Mouse (Mus musculus): ENCODE results near the gene Plscr5. TPM values are rescaled to one million over a fixed set of nuclear protein-coding genes. Genes with fewer than 3 reads are reported as not detected.
A peak's percentile ranks its signal among the peaks of the same experiment; 100 is the strongest.

Plscr5 gene
- polyA plus RNA-seq, 1 experiment from 2014 or later, result not detected

- Histone ChIP-seq H3K27me3 (no peaks in the 10 kb centered on the region), H3K4me1 (replicated peaks) (no peaks in the 10 kb centered on the region), H3K27ac (no peak overlapping the region), H3K9me3 (replicated peaks) (no peaks in the 10 kb centered on the region), H3K4me3 (no peak overlapping the region), H3K36me3 (no peaks in the 10 kb centered on the region), H3K4me2 (peak overlapping the region; percentile 32; the same call in 1 of the 2 replicates), H3K9ac (no peak overlapping the region)
- ATAC-seq (replicated peaks; ENCODE audit: insufficient number of reproducible peaks, insufficient read depth, low FRiP score, low read depth), result no peak
- WGBS, result 66% methylated on average over 8 of the region's 8 CpGs
Observed at GRCm38 (mm10) chr9:92207757-92208156, 15.0 kb downstream of the Plscr5 start.

- Histone ChIP-seq H3K9ac (no peak overlapping the region), H3K4me3 (no peak overlapping the region), H3K9me3 (replicated peaks) (no peaks in the 10 kb centered on the region), H3K4me2 (no peak overlapping the region), H3K27me3 (no peaks in the 10 kb centered on the region), H3K27ac (no peak overlapping the region), H3K36me3 (no peaks in the 10 kb centered on the region), H3K4me1 (replicated peaks) (no peaks in the 10 kb centered on the region)
- no peak for ATAC-seq (replicated peaks; ENCODE audit: insufficient number of reproducible peaks, insufficient read depth, low FRiP score, low read depth)
- 73% methylated on average over 3 of the region's 3 CpGs for WGBS
Observed at GRCm38 (mm10) chr9:92209850-92210249, 17.1 kb downstream of the Plscr5 start.

GRCm38 (mm10) chr9:92210386-92210967, 17.7 kb downstream of the Plscr5 start:
- no peaks in the 10 kb centered on the region for H3K36me3 ChIP-seq
- no peaks in the 10 kb centered on the region for H3K4me1 ChIP-seq (replicated peaks)
- H3K27me3 ChIP-seq, result no peaks in the 10 kb centered on the region
- no peaks in the 10 kb centered on the region for H3K9me3 ChIP-seq (replicated peaks)
- no peak for ATAC-seq (replicated peaks; ENCODE audit: insufficient number of reproducible peaks, insufficient read depth, low FRiP score, low read depth)
- H3K9ac ChIP-seq, result no peak overlapping the region
- no peak overlapping the region for H3K27ac ChIP-seq
- H3K4me3 ChIP-seq, result no peak overlapping the region
- no peak overlapping the region for H3K4me2 ChIP-seq
- 66% methylated on average over 7 of the region's 7 CpGs for WGBS

- Histone ChIP-seq H3K4me2 (no peak overlapping the region), H3K4me3 (no peak overlapping the region), H3K36me3 (no peaks in the 10 kb centered on the region), H3K9ac (no peak overlapping the region), H3K27ac (no peak overlapping the region), H3K4me1 (replicated peaks) (no peaks in the 10 kb centered on the region), H3K9me3 (replicated peaks) (no peaks in the 10 kb centered on the region), H3K27me3 (no peaks in the 10 kb centered on the region)
- ATAC-seq (replicated peaks; ENCODE audit: insufficient number of reproducible peaks, insufficient read depth, low FRiP score, low read depth), result no peak
- 25% methylated on average over 3 of the region's 3 CpGs for WGBS
Observed at GRCm38 (mm10) chr9:92211048-92211447, 18.3 kb downstream of the Plscr5 start.

- H3K27me3 ChIP-seq, result no peaks in the 10 kb centered on the region
- WGBS, result 44% methylated on average over 4 of the region's 4 CpGs
- H3K4me2 ChIP-seq, result no peak overlapping the region
- no peak overlapping the region for H3K9ac ChIP-seq
- H3K4me1 ChIP-seq (replicated peaks), result 0 out of 2 replicates have a peak, but pooled peaks cover 2% of the 10 kb centered on the region
- no peak for ATAC-seq (replicated peaks; ENCODE audit: insufficient number of reproducible peaks, insufficient read depth, low FRiP score, low read depth)
- no peaks in the 10 kb centered on the region for H3K9me3 ChIP-seq (replicated peaks)
- no peak overlapping the region for H3K27ac ChIP-seq
- H3K36me3 ChIP-seq, result no peaks in the 10 kb centered on the region
- H3K4me3 ChIP-seq, result no peak overlapping the region
Observed at GRCm38 (mm10) chr9:92217484-92217883, 24.7 kb downstream of the Plscr5 start.

- H3K4me1 ChIP-seq (replicated peaks), result 0 out of 2 replicates have a peak, but pooled peaks cover 2% of the 10 kb centered on the region
- H3K36me3 ChIP-seq, result no peaks in the 10 kb centered on the region
- H3K27me3 ChIP-seq, result no peaks in the 10 kb centered on the region
- H3K4me3 ChIP-seq, result no peak overlapping the region
- ATAC-seq (replicated peaks; ENCODE audit: insufficient number of reproducible peaks, insufficient read depth, low FRiP score, low read depth), result no peak
- no peak overlapping the region for H3K27ac ChIP-seq
- no peak overlapping the region for H3K4me2 ChIP-seq
- H3K9ac ChIP-seq, result no peak overlapping the region
- 82% methylated on average over 2 of the region's 2 CpGs for WGBS
- no peaks in the 10 kb centered on the region for H3K9me3 ChIP-seq (replicated peaks)
Observed at GRCm38 (mm10) chr9:92217896-92218295, 25.2 kb downstream of the Plscr5 start.

GRCm38 (mm10) chr9:92220151-92220550, 27.4 kb downstream of the Plscr5 start:
- 45% methylated on average over 3 of the region's 3 CpGs for WGBS
- no peak for ATAC-seq (replicated peaks; ENCODE audit: insufficient number of reproducible peaks, insufficient read depth, low FRiP score, low read depth)

GRCm38 (mm10) chr9:92221480-92221879, 28.7 kb downstream of the Plscr5 start:
- no peak for ATAC-seq (replicated peaks; ENCODE audit: insufficient number of reproducible peaks, insufficient read depth, low FRiP score, low read depth)
- Histone ChIP-seq H3K4me2 (no peak overlapping the region), H3K4me1 (replicated peaks) (0 out of 2 replicates have a peak, but pooled peaks cover 2% of the 10 kb centered on the region), H3K9me3 (replicated peaks) (no peaks in the 10 kb centered on the region), H3K36me3 (no peaks in the 10 kb centered on the region), H3K9ac (no peak overlapping the region), H3K27ac (no peak overlapping the region), H3K4me3 (no peak overlapping the region), H3K27me3 (no peaks in the 10 kb centered on the region)

More at GRCm38 (mm10) chr9:92220151-92220550, 27.4 kb downstream of the Plscr5 start:
- Histone ChIP-seq H3K4me2 (no peak overlapping the region), H3K36me3 (no peaks in the 10 kb centered on the region), H3K4me1 (replicated peaks) (0 out of 2 replicates have a peak, but pooled peaks cover 2% of the 10 kb centered on the region), H3K9me3 (replicated peaks) (no peaks in the 10 kb centered on the region), H3K4me3 (no peak overlapping the region), H3K9ac (no peak overlapping the region), H3K27me3 (no peaks in the 10 kb centered on the region), H3K27ac (no peak overlapping the region)

GRCm38 (mm10) chr9:92224598-92225231, 32.0 kb downstream of the Plscr5 start:
- ATAC-seq (replicated peaks; ENCODE audit: insufficient number of reproducible peaks, insufficient read depth, low FRiP score, low read depth), result no peak
- Histone ChIP-seq H3K4me1 (replicated peaks) (0 out of 2 replicates have a peak, but pooled peaks cover 2% of the 10 kb centered on the region), H3K36me3 (no peaks in the 10 kb centered on the region), H3K9me3 (replicated peaks) (no peaks in the 10 kb centered on the region), H3K4me3 (no peak overlapping the region), H3K27me3 (no peaks in the 10 kb centered on the region), H3K9ac (no peak overlapping the region), H3K4me2 (no peak overlapping the region), H3K27ac (no peak overlapping the region)
- WGBS, result 88% methylated on average over 1 of the region's 1 CpGs

- H3K4me3 ChIP-seq, result no peak overlapping the region
- H3K27me3 ChIP-seq, result no peaks in the 10 kb centered on the region
- H3K9ac ChIP-seq, result no peak overlapping the region
- no peaks in the 10 kb centered on the region for H3K36me3 ChIP-seq
- H3K4me2 ChIP-seq, result no peak overlapping the region
- H3K4me1 ChIP-seq (replicated peaks), result no peaks in the 10 kb centered on the region
- H3K27ac ChIP-seq, result no peak overlapping the region
- ATAC-seq (replicated peaks; ENCODE audit: insufficient number of reproducible peaks, insufficient read depth, low FRiP score, low read depth), result no peak
- no peaks in the 10 kb centered on the region for H3K9me3 ChIP-seq (replicated peaks)
- 67% methylated on average over 3 of the region's 3 CpGs for WGBS
Observed at GRCm38 (mm10) chr9:92226127-92226655, 33.5 kb downstream of the Plscr5 start.

GRCm38 (mm10) chr9:92226795-92227194, 34.1 kb downstream of the Plscr5 start:
- no peaks in the 10 kb centered on the region for H3K4me1 ChIP-seq (replicated peaks)
- H3K9me3 ChIP-seq (replicated peaks), result no peaks in the 10 kb centered on the region
- H3K4me2 ChIP-seq, result no peak overlapping the region
- WGBS, result 75% methylated on average over 3 of the region's 3 CpGs
- no peak overlapping the region for H3K27ac ChIP-seq
- ATAC-seq (replicated peaks; ENCODE audit: insufficient number of reproducible peaks, insufficient read depth, low FRiP score, low read depth), result no peak
- no peaks in the 10 kb centered on the region for H3K36me3 ChIP-seq
- H3K27me3 ChIP-seq, result no peaks in the 10 kb centered on the region
- H3K4me3 ChIP-seq, result no peak overlapping the region
- H3K9ac ChIP-seq, result no peak overlapping the region

All from heart, embryonic 15.5 days (tissue).